Mouse (Mus musculus) olfactory bulb, adult 2 months (tissue): ENCODE measurements around the gene Coro1c. TPM values are rescaled to one million over a fixed set of nuclear protein-coding genes. Genes with fewer than 3 reads are reported as not detected.

Source experiments
- H3K27ac ChIP-seq: fragments of 200-500 bp; 2 replicates; pipeline ENCODE4 v1.5.1; 2012; ENCODE audit warnings: low read depth, low read length; ENCODE audit not compliant: insufficient read depth
- H3K4me1 ChIP-seq: fragments of 200-500 bp; 2 replicates; pipeline ENCODE4 v1.6.1; 2012; ENCODE audit warnings: low read length; ENCODE audit not compliant: control insufficient read depth, insufficient read depth
- H3K4me3 ChIP-seq: fragments of 200-500 bp; 2 replicates; pipeline ENCODE4 v1.5.1; 2012; ENCODE audit warnings: mild to moderate bottlenecking, low read depth, low read length, moderate library complexity; ENCODE audit not compliant: insufficient read depth
- CTCF ChIP-seq: fragments of 200-500 bp; IDR thresholded peaks from 2 replicates; pipeline ENCODE4 v1.5.1; 2012; ENCODE audit warnings: low read depth, mild to moderate bottlenecking, low read length, moderate library complexity; ENCODE audit not compliant: insufficient read depth
- POLR2A ChIP-seq: fragments of 200-500 bp; IDR thresholded peaks from 2 replicates; pipeline ENCODE4 v1.6.1; 2012; ENCODE audit warnings: mild to moderate bottlenecking, low read depth, low read length, moderate library complexity; ENCODE audit not compliant: insufficient read depth
- WGBS: fragments of 180-500 bp; shearing (Covaris S2); methylation state at CpG from one replicate; pipeline ENCODE4 v1.1.7; 2018; 5-methylcytosine and 5-hydroxymethylcytosine counted together
- polyA plus RNA-seq: library from polyadenylated mRNA; stranded (reverse); fragments of >200 nt; gene quantifications from 2 replicates; pipeline ENCODE4 v1.2.4, GENCODE M21; 2012; ENCODE audit warnings: low replicate concordance; ENCODE audit not compliant: missing spikeins, insufficient read depth, insufficient read length

The Coro1c gene
- not detected in 2 replicates for polyA plus RNA-seq

GRCm38 (mm10) chr5:113908592-113909441 is at the start of gene Coro1c:
Gene Coro1c, minus strand, starts transcription at chr5:113908758.
- H3K4me1 ChIP-seq: peaks cover 17% of the 10 kb centered on the region
- peak; percentile 51 for TF ChIP-seq POLR2A
- peak; percentile 96 for TF ChIP-seq CTCF
- peak within 1 kb of the TSS; percentile 68 for H3K27ac ChIP-seq
- peak within 1 kb of the TSS; percentile 87 for H3K4me3 ChIP-seq
- WGBS: 1% methylated on average over 68 of the region's 68 CpGs

GRCm38 (mm10) chr5:113956510-113956909 is 48.0 kb upstream of the Coro1c start:
- H3K27ac ChIP-seq: no peak overlapping the region
- peaks cover 3% of the 10 kb centered on the region for H3K4me1 ChIP-seq
- TF ChIP-seq POLR2A: no peak
- TF ChIP-seq CTCF: peak; percentile 95
- 7% methylated on average over 4 of the region's 4 CpGs for WGBS
- no peak overlapping the region for H3K4me3 ChIP-seq

GRCm38 (mm10) chr5:113955691-113956090 is 47.1 kb upstream of the Coro1c start:
- Histone ChIP-seq H3K4me1 (peaks cover 9% of the 10 kb centered on the region), H3K4me3 (no peak overlapping the region), H3K27ac (no peak overlapping the region)
- 85% methylated on average over 8 of the region's 8 CpGs for WGBS
- TF ChIP-seq CTCF (no peak), POLR2A (no peak)

- 79% methylated on average over 5 of the region's 5 CpGs for whole genome bisulfite sequencing
- H3K4me1 ChIP-seq: peaks cover 10% of the 10 kb centered on the region
- no peak for TF ChIP-seq CTCF
- no peak overlapping the region for H3K4me3 ChIP-seq
- no peak overlapping the region for H3K27ac ChIP-seq
Measured at GRCm38 (mm10) chr5:113955281-113955680, 46.7 kb upstream of the Coro1c start.

GRCm38 (mm10) chr5:113954421-113954820 is 45.9 kb upstream of the Coro1c start:
- 11% methylated on average over 7 of the region's 7 CpGs for WGBS
- TF ChIP-seq CTCF (peak; percentile 84), POLR2A (no peak)
- H3K4me1 ChIP-seq: peaks cover 10% of the 10 kb centered on the region
- H3K4me3 ChIP-seq: no peak overlapping the region
- H3K27ac ChIP-seq: no peak overlapping the region

- Histone ChIP-seq H3K4me1 (peaks cover 10% of the 10 kb centered on the region), H3K4me3 (no peak overlapping the region)
- 94% methylated on average over 10 of the region's 10 CpGs for WGBS
Measured at GRCm38 (mm10) chr5:113952519-113952918, 44.0 kb upstream of the Coro1c start.

GRCm38 (mm10) chr5:113951693-113952071 is 43.1 kb upstream of the Coro1c start:
- 92% methylated on average over 11 of the region's 11 CpGs for WGBS
- Histone ChIP-seq H3K4me1 (peaks cover 10% of the 10 kb centered on the region), H3K27ac (no peak overlapping the region), H3K4me3 (no peak overlapping the region)
- TF ChIP-seq POLR2A: no peak

More at GRCm38 (mm10) chr5:113952519-113952918, 44.0 kb upstream of the Coro1c start:
- H3K27ac ChIP-seq: no peak overlapping the region
- no peak for TF ChIP-seq CTCF
- TF ChIP-seq POLR2A: no peak

- no peak overlapping the region for H3K27ac ChIP-seq
- WGBS: 70% methylated on average over 19 of the region's 19 CpGs
Measured at GRCm38 (mm10) chr5:113950786-113951692, 42.5 kb upstream of the Coro1c start.

GRCm38 (mm10) chr5:113950133-113950532 is 41.6 kb upstream of the Coro1c start:
- TF ChIP-seq CTCF (no peak), POLR2A (no peak)
- no peak overlapping the region for H3K27ac ChIP-seq
- 65% methylated on average over 17 of the region's 17 CpGs for WGBS

More at GRCm38 (mm10) chr5:113950786-113951692, 42.5 kb upstream of the Coro1c start:
- peaks cover 10% of the 10 kb centered on the region for H3K4me1 ChIP-seq
- TF ChIP-seq POLR2A (no peak), CTCF (no peak)
- no peak overlapping the region for H3K4me3 ChIP-seq

More at GRCm38 (mm10) chr5:113950133-113950532, 41.6 kb upstream of the Coro1c start:
- Histone ChIP-seq H3K4me3 (no peak overlapping the region), H3K4me1 (peaks cover 10% of the 10 kb centered on the region)
